Mouse (Mus musculus) midbrain, embryonic 11.5 days (tissue): Measurements from ENCODE around the gene Sh3bp4. TPM values are rescaled to one million over a fixed set of nuclear protein-coding genes. Genes with fewer than 3 reads are reported as not detected.

ENCODE experiments used
- ATAC-seq: fragments of 200-750 bp; cut with Nextera tagmentation; 2 replicates; pipeline ENCODE4 v1.8.0; 2017; ENCODE audit warnings: moderate TSS enrichment, moderate library complexity; ENCODE audit not compliant: low FRiP score
- DNase-seq: peaks from one replicate; pipeline ENCODE4 v3.0.0; 2015; ENCODE audit warnings: low spot score; ENCODE audit errors: missing footprints
- H3K27ac ChIP-seq: fragments of 300-500 bp; sonication (generic); 2 replicates; pipeline ENCODE4 v1.5.1; 2014; ENCODE audit warnings: low read depth, low read length
- H3K27me3 ChIP-seq: fragments of 300-500 bp; sonication (generic); 2 replicates; pipeline ENCODE4 v1.6.1; 2014; ENCODE audit warnings: mild to moderate bottlenecking, low read length, moderate library complexity, mixed read lengths; ENCODE audit not compliant: control insufficient read depth, insufficient read depth
- H3K36me3 ChIP-seq: fragments of 300-500 bp; sonication (generic); 2 replicates; pipeline ENCODE4 v1.6.1; 2014; ENCODE audit warnings: mild to moderate bottlenecking, low read length, moderate library complexity, mixed read lengths; ENCODE audit not compliant: control insufficient read depth, insufficient read depth
- H3K4me1 ChIP-seq: fragments of 300-500 bp; sonication (generic); 2 replicates; pipeline ENCODE4 v1.6.1; 2014; ENCODE audit warnings: low read length; ENCODE audit not compliant: control insufficient read depth, insufficient read depth
- H3K4me2 ChIP-seq: fragments of 300-500 bp; sonication (generic); 2 replicates; pipeline ENCODE4 v1.6.1; 2014; ENCODE audit warnings: mild to moderate bottlenecking, moderate library complexity
- H3K4me3 ChIP-seq: fragments of 300-500 bp; sonication (generic); 2 replicates; pipeline ENCODE4 v1.5.1; 2014; ENCODE audit warnings: low read depth, low read length
- H3K9ac ChIP-seq: fragments of 300-500 bp; sonication (generic); 2 replicates; pipeline ENCODE4 v1.6.1; 2014; ENCODE audit warnings: low read length
- H3K9me3 ChIP-seq: fragments of 300-500 bp; sonication (generic); 2 replicates; pipeline ENCODE4 v1.6.1; 2016; ENCODE audit warnings: low read length; ENCODE audit not compliant: control insufficient read depth
- WGBS: fragments of 180-500 bp; shearing (Covaris S2); extraction: QIAGEN DNeasy Blood & Tissue Kit; methylation state at CpG from one replicate; pipeline ENCODE4 v1.1.7; 2014; 5-methylcytosine and 5-hydroxymethylcytosine counted together
- polyA plus RNA-seq: library from polyadenylated mRNA; unstranded; fragments of >200 nt; fragmentation: Nextera tagmentation; extraction: Ambion mirVana; gene quantifications from 2 replicates; pipeline ENCODE4 v1.2.1, GENCODE M21; 2014

Gene Sh3bp4
- polyA plus RNA-seq, 1 experiment from 2014 or later, result 18.6 TPM

DNA sequence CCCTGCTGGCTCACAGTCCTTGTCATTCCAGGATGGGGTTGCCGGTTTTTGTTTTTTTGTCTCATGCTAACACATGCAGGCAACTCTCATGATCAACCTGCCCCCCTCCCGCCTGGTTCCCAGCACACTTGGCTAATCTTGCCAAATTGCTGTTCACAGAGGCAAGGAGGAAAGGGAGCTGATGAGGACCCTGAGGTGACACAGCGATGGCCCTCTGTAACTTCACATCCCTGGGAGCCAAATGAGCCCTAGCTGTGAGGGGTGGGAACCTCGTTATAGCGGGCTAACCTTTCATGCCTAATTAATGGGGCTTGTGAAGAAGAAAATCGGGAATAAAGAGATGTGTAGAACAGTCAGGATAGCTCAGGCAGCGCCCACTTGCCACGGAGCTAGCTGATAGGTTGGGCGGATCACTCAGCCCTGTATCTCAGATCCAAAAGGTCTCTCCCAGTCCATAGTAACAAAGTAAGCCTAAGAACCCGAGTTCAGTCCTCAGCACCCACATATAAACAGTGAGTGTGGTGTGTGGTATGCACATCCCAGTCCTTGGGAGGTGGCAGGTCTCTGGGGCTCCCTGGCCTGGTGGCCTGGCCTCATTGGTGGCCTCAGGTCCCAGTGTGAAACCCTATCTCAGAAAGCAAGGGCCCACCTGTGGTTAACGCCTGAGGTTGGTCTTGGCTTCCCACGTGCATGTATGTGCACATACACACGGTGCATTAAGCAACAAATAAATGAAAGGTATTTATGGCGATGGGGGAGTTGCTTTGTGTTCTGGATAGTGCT is 25.6 kb downstream of the Sh3bp4 start:
- no peak overlapping the region for H3K4me2 ChIP-seq
- H3K36me3 ChIP-seq, result no peaks in the 10 kb centered on the region
- H3K27me3 ChIP-seq, result no peaks in the 10 kb centered on the region
- ATAC-seq, result no peak
- WGBS, result 16% methylated on average over 14 of the region's 14 CpGs
- DNase-seq, result no peak
- no peak overlapping the region for H3K4me3 ChIP-seq
- no peaks in the 10 kb centered on the region for H3K9me3 ChIP-seq
- peaks cover 24% of the 10 kb centered on the region for H3K4me1 ChIP-seq
- H3K9ac ChIP-seq, result no peak overlapping the region
- no peak overlapping the region for H3K27ac ChIP-seq

DNA sequence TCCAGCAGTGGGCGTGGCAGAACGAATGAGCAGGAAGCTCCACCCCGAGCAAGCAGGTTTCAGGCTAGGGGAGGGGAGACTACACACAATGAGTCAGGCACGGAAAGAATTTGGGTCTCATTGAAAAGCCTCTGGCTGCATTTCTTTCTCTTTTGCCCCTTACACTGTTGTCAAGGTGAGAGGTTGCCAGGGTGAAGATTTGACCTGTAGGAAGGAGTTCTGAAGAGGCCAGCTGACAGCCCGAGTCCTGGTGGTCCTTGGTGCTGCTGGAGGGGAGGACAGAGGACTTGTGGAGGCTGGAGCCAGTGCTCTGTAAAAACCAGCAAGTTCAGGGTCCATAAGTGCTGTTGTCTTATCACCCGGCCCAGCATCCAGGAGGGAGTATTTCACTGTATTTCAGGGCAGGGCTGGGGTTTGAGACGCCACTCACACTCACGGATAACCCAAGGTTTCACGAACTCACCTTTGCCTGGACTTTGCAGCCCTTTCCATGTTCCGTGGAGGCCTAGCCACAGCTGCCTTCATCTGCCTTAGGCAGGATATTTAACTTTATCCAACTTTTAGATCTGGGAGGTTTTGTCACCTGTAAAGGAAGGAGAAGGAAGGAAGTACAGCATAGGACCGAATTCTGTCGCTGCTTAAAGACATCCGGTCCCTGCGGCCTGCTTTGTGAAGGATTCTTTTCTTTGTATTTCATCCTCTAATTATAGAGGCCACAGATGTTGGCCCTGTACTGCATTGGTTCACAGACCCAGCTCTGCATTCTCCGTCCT is 32.2 kb downstream of the Sh3bp4 start:
- peak; percentile 90 for DNase-seq
- Histone ChIP-seq H3K4me1 (peaks cover 11% of the 10 kb centered on the region), H3K4me3 (no peak overlapping the region), H3K27me3 (no peaks in the 10 kb centered on the region), H3K4me2 (no peak overlapping the region), H3K27ac (no peak overlapping the region), H3K9ac (no peak overlapping the region), H3K9me3 (no peaks in the 10 kb centered on the region), H3K36me3 (no peaks in the 10 kb centered on the region)
- peak; percentile 22; the same call in 1 of the 2 replicates for ATAC-seq
- WGBS, result 29% methylated on average over 15 of the region's 15 CpGs

GRCm38 (mm10) chr1:89103004-89103263 is 32.7 kb downstream of the Sh3bp4 start:
- Histone ChIP-seq H3K27me3 (no peaks in the 10 kb centered on the region), H3K4me1 (peaks cover 16% of the 10 kb centered on the region), H3K4me3 (no peak overlapping the region), H3K9me3 (no peaks in the 10 kb centered on the region), H3K4me2 (no peak overlapping the region), H3K9ac (no peak overlapping the region), H3K27ac (no peak overlapping the region), H3K36me3 (no peaks in the 10 kb centered on the region)
- ATAC-seq, result no peak
- no peak for DNase-seq
- 24% methylated on average over 3 of the region's 3 CpGs for WGBS

DNA sequence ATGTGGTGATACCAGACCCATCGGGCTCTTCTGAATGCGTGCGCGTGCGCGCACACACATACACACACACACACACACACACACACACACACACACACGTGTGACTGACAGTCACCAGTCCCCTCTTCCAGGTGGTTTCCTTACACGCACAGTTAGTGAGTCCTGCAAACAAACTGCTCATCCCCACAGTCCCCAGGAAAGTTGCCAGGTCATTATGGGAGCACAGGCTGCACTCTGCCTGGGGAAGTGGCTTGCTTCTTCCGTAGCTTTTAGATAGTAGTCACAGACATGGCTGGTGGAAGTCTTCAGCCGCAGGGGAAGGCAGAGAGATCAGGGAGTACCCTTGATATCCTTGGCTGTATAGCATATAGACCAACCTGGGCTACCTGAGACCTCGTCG is 33.3 kb downstream of the Sh3bp4 start:
- H3K4me1 ChIP-seq, result peaks cover 22% of the 10 kb centered on the region
- 87% methylated on average over 12 of the region's 12 CpGs for WGBS
- H3K4me2 ChIP-seq, result no peak overlapping the region
- H3K9ac ChIP-seq, result no peak overlapping the region
- H3K27ac ChIP-seq, result no peak overlapping the region
- H3K4me3 ChIP-seq, result no peak overlapping the region
- H3K27me3 ChIP-seq, result no peaks in the 10 kb centered on the region
- H3K9me3 ChIP-seq, result no peaks in the 10 kb centered on the region
- no peaks in the 10 kb centered on the region for H3K36me3 ChIP-seq
- DNase-seq, result no peak
- no peak for ATAC-seq

GRCm38 (mm10) chr1:89104066-89104765 is 34.0 kb downstream of the Sh3bp4 start:
- Histone ChIP-seq H3K9ac (no peak overlapping the region), H3K36me3 (no peaks in the 10 kb centered on the region), H3K27me3 (no peaks in the 10 kb centered on the region), H3K4me3 (no peak overlapping the region), H3K27ac (no peak overlapping the region), H3K4me1 (peaks cover 25% of the 10 kb centered on the region), H3K4me2 (no peak overlapping the region), H3K9me3 (no peaks in the 10 kb centered on the region)
- DNase-seq, result no peak
- ATAC-seq, result no peak
- WGBS, result 84% methylated on average over 13 of the region's 13 CpGs

DNA sequence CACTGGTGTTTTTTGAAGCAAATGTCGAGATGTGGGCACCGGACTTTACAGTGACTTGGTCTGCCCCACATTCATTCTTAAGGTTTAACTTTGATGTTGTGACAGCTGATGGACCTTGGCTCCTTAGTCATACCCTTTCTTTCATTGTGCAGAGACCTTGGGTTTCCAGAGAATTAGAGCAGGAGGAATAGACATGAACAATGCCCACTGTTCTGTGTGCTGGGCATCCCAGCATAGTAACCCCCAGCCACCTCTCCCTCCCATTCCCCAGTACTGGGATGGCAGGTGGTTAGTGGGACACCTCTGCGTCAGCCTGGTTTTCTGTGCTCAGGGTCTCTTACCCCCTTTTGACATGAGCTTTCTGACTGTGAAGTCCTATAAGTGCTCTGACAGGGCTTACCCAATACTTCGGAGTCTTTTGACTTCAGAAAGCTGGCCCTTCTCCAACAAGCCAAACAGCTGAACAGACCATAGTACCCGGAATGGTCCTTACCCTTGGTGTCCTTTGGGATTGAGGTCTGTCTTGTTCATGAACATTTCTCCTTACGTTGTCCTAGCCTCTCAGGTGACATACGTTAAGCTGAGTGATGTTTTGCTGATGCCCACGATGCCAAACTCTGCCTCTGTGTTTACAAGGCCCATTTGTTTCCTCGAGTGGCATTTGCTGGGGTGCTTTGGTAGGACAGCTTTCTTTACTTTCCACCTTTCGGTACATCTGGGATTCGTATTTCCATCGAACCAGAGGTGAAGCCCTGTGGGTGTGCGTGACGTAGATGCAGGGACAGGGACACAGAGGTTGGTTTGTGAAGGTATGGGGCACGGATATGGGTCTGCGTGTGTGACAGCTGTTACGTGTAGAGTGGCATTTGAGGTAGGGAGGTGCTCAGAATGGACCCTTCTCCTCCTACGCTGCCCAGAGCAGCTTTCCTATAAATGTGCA is 35.9 kb downstream of the Sh3bp4 start:
- WGBS, result 95% methylated on average over 18 of the region's 18 CpGs
- Histone ChIP-seq H3K4me2 (no peak overlapping the region), H3K36me3 (no peaks in the 10 kb centered on the region), H3K4me1 (peaks cover 25% of the 10 kb centered on the region), H3K9me3 (no peaks in the 10 kb centered on the region), H3K4me3 (no peak overlapping the region), H3K27ac (no peak overlapping the region), H3K9ac (no peak overlapping the region), H3K27me3 (no peaks in the 10 kb centered on the region)
- DNase-seq (no peak), ATAC-seq (no peak)

DNA sequence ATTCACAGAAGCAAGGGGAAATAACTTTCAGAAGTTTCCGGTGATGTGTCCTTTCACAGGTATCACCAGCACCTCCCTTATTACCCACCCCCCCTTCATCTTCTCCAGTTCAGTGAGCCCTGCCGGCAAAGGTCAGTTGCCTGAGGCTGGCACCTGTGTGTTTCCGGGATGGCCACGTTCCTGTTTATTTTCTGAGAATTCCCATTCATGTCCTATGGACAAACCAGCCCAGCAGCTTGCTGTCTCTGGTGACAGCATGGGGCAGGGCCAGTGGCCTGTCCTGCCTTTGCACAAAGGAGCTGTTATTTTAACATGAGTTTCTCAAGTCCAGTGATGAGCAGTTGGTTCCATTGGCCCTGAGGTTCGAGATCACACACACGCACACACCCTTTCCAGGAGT is 37.3 kb downstream of the Sh3bp4 start:
- H3K36me3 ChIP-seq, result no peaks in the 10 kb centered on the region
- H3K4me1 ChIP-seq, result peaks cover 21% of the 10 kb centered on the region
- no peak overlapping the region for H3K4me2 ChIP-seq
- ATAC-seq, result no peak
- DNase-seq, result no peak
- no peak overlapping the region for H3K9ac ChIP-seq
- H3K27ac ChIP-seq, result no peak overlapping the region
- no peak overlapping the region for H3K4me3 ChIP-seq
- H3K27me3 ChIP-seq, result no peaks in the 10 kb centered on the region
- no peaks in the 10 kb centered on the region for H3K9me3 ChIP-seq
- WGBS, result 57% methylated on average over 6 of the region's 6 CpGs

GRCm38 (mm10) chr1:89108340-89108896 is 38.2 kb downstream of the Sh3bp4 start:
- no peak for ATAC-seq
- Histone ChIP-seq H3K27ac (peak overlapping the region; percentile 33; the same call in 1 of the 2 replicates), H3K4me2 (no peak overlapping the region), H3K4me3 (no peak overlapping the region), H3K4me1 (peaks cover 17% of the 10 kb centered on the region), H3K9me3 (no peaks in the 10 kb centered on the region), H3K27me3 (no peaks in the 10 kb centered on the region), H3K9ac (peak overlapping the region; percentile 11; the same call in 1 of the 2 replicates), H3K36me3 (no peaks in the 10 kb centered on the region)
- DNase-seq, result peak; percentile 90
- 30% methylated on average over 6 of the region's 6 CpGs for WGBS
